Mouse (Mus musculus): ENCODE results near the gene Nrbp1. TPM values are rescaled to one million over a fixed set of nuclear protein-coding genes. Genes with fewer than 3 reads are reported as not detected.

The Nrbp1 gene
- total RNA-seq, 2 experiments from 2014 or later: 81.6 to 84.8 TPM

DNA sequence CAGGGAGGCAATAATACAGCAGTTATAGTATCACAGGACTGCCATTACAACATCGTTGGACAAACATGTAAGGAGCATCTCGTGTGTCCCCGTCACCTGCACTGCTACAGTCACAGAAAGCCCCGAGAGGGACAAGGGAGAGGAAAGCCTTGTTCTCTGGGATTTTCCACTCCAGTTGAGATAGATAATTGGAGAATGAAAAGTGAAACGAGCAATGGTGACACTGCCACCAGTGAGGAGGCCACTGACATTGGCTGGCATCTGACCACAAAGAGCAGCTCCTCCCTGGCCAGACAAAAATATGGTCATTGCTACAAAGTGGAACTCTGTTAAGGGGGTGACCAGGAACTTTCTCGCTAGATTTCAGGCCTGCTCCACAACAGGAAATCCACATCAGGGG, 27.0 kb downstream of the Nrbp1 start:
- DNase-seq: no peak

DNA sequence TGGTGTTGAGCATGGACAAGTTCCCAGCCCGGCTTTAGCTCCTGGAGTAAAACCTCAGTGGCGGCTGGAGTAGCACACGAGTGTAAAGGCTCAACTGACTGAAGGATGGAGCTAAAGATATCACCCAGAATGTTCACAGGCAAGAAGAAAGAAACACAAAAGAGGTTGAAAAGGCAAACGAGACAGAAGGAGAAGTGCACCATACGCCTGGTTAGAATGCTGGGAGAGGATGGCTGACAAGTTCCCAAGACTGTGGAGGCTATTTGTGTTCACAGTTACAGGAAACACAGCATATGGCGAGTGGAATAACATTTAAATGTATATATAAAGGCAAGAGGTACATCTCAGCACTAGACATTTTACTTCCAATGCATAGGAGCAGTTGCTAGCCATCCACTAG, 32.4 kb downstream of the Nrbp1 start:
- DNase-seq: no peak

DNA sequence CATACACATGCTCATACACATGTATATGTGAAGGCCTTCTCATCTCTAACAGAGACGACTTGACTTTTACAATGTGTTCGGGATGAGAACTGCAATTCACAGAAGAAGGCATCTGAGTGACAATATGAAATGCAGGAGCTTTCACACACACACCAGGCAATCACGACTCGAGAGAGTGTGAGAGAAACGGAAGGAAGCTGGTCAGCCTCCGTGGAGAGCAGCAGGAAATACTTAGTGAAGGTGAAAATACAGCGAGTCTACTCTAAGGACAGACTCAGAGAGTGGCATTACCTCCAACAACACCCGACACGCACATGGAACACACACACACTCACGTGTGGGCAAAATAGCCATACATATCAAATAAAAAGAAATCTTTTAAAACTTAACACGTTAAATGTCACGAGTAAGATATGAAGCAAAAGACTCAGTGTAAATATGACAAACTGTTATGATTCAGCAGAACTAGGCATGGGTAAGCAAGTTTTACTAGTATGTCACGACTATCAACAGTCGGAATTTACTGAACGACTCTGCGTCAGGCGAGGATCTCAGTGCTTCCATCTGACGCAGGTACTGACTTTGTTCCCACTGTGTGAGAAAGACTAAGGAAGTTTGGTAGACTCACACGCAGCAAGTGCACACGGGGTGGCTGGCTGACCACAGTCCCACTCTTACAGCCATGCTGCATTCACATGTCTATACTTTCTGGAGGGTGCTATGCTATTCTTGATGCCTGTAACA, 38.8 kb downstream of the Nrbp1 start:
- DNase-seq: no peak

DNA sequence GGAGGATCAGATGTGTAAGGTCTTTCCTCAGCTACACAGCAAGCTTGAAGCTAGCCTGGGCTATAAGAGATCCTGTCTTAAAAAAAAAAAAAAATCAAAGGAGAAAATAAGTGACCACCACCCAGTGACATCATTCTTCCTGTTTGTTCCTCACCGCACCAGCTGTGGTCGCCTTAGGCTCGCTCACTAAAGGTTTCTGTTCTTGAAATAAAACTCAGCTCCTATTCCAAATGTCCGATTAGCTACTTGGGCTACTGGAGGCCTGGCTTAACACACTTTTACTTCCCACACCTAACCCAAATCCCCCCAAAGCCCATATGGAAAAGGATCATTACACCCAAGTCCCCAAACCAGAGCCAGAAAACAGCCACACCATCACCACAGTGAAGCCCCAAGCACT, 47.6 kb downstream of the Nrbp1 start:
- no peak for DNase-seq

DNA sequence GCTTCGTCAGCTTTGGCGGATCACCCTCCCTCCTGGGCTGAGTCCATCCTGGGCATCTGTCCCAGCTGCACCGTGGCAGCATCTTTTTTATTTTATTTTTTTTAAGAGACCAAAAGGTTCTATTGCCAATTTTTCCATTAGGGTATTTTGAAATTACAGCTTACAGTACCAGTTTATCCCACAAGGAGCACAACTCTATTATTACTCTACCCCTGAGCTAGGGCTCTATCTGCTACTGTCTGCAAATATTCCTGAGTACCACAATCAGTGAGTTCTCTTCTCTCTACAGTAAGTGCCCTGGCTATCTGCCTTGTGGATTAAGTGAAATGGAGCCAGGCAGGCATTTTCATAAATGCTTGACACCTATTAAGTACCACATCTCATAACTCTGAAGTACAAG, 48.0 kb downstream of the Nrbp1 start:
- no peak for DNase-seq

DNA sequence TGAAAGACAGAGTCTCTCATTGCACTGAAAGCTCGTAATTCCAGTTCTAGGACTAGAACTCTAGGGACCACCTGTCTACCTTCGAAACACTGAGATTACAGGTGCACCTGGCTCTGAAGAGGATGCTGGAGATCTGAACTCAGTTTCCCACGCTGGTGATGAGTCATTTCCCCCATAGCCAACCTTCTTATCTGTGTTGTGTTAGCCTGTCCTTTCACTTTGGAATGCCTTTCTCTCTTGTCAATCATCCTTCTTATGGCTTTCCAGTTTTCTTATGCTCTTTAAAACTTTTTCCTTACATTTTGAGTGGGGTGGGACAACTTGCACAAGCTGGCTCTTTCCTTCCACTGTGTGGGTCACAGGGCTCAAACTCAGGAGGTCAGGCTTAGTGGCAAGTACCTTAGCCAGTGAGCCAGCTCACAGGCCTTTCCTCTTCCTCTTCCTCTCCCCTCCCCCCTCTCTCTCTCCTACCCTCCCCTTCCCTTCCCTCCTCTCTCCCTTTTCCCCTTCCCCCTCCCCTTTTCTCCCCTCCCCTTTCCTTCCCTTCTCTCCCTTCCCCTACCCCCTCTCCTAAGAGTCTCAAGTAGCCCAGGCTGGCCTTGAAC, 49.1 kb downstream of the Nrbp1 start:
- DNase-seq: no peak

DNA sequence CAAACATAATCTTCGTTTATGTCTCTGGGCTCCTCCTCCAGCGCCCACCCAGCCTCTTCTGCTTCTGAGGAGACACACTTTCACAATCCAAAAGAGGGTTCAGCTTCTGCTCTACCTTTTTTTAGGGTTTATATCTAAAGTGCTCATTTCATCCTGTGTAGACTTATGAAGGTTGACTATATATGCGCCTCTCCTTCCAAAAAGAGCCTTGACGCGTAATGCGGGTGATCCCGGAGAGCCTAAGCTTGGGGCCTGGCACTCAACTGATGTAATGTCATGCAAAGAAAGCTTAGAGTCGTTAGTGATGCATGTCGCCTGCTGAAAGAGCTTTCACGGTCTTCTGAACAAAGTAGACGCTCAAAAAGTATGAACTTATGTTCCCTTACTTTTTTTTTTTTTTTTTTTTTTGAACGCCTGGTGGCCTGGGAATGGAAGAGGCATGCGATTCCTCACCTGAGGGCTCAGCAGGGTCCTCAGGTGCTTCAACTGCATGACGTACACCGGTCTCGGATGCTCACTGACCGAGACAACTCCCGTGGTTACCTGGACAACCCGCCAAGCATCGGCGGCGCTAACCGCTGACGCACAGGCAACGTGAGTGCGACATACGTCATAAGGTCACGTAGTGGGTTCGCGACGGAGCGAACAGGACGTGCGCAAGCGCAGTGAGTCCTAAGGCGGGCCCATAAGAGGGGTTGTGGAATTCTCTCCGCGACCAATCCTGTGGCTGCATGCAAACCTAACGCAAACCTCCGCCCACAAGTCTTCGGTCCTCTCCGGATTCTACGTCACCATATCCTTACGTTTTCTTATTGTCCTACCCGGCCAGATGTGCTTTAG, 50.1 kb downstream of the Nrbp1 start, which contains the start of gene Ift172:
Ift172 (minus strand) TSS at position 596 of the 840 bp plus-strand sequence.
- DNase-seq: peak; percentile 95

DNA sequence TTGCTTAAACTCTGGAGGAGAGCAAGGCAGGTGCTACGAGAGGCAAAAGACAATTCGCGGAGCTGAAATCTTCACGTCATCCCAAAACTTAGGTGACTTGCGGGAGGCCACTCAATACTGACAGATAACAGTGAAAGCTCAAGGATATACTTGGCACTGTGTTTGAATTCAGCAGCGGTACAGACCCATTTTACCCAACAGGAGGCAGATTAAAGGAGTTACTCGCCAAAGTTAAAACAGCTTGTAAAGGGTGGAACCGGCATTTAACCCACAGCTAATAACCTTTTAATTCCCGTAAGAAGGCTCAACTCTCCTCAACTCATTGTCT, 50.7 kb downstream of the Nrbp1 start:
- no peak for DNase-seq

DNA sequence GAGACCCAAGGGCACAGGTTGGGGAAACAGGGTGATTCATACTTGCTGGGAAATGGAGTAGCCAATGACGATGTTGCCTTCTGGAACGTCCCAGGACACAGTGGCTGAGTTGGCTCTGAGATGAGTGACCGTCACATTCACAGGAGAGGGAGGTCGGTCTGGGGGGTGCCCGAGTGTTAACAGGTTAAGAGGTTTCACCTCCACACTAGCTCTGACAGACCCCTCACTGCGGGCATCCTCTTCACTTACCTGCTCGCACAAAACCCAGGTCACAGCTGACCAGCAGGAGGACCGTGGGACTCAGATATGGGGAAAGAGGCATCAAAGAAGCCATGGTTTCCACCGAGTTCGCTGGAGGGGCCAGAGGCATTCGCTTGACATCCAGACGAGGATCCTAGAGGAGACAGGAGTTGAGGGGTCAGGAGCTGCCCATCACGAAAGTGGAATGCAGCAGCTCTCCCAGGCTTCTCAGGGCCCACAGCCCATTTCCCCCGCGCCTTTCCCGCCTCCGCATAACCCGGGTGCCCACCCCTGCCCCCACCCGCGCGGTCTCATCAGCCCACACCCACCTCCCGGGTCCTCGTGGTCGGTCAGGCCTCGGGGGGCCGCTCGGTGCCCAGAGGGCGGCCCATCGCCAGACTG, 54.4 kb downstream of the Nrbp1 start:
- DNase-seq: no peak

DNA sequence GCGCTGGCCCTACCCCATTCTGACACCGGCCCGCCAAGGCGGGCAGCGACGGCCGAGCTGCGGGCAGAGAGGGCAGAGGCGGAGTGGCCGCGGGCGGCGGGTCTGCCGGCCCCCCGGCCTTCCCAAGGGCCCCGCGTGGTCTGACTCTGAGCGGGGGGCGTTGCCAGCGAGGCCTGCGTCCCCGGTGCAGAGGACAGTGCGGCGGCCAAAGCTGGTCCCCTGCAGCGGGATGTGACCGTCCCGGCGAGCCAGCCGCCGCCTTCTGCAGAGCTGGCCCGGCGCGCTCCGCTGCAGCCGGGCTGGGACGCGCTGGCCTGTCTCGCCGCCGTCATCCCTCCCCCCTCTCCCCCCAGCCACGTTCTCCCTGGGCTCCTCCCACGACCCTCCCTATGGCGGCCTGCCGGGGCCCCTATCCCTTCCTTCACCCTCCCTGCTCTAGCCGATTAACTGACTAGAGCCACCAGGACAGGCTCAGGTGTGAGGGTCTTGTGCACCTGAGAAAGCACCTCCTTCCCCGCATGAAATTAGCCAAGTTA, 55.0 kb downstream of the Nrbp1 start, which contains the start of gene Fndc4:
Fndc4 (minus strand) TSS at position 475 of the 536 bp plus-strand sequence.
- DNase-seq: peak; percentile 63 to 66

DNA sequence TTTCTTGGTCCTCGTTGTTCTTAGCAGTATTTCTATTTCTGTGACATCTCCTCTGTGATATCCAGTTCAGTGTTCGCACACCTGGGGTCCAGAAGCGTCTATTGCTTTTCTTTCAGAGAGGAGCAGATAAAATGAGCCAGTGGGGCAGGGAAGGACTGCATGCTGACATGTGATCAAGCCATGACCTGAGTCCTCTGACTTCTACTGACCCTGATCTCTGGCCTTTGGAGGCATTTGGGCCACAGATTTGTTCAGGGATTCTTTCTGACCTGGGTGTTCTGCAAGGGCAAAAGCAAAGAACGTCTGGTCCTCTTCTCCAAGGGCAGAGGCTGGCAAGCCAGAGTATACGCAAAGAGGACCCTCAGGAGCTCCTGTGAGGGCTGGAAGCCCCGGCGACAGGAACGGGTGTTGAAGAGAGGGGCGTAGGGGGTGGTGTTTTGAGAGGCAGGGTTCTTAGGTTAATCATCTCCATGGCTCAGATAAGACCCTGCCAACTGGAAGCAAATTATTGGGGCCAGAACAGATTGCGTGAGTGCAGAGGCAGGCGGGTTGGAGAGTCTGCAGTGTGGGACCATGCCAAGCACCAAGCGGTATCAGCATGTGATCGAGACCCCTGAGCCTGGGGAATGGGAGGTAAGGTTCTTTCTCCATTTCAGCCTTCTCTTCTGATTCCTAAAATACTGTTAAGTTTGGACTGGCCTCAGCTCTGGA, 56.5 kb downstream of the Nrbp1 start, which contains the start of gene Gckr:
Gckr (plus strand) TSS at position 397 of the 711 bp plus-strand sequence.
- DNase-seq: no peak

DNA sequence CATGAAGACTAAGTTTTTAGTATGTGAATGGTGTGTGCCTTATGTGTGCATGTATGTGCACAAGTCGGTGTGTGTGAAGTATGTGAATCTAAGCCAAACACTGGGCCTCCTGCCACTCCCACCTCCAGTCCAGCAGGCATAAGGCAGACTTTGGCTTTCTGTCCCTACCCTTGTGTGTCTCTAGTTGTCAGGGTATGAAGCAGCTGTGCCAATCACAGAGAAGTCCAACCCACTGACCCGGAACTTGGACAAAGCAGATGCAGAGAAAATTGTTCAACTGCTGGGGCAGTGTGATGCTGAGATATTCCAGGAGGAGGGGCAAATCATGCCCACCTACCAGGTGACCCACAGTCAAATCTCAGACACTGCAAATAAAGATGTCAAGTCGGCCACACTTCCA, 57.3 kb downstream of the Nrbp1 start:
- no peak for DNase-seq

DNA sequence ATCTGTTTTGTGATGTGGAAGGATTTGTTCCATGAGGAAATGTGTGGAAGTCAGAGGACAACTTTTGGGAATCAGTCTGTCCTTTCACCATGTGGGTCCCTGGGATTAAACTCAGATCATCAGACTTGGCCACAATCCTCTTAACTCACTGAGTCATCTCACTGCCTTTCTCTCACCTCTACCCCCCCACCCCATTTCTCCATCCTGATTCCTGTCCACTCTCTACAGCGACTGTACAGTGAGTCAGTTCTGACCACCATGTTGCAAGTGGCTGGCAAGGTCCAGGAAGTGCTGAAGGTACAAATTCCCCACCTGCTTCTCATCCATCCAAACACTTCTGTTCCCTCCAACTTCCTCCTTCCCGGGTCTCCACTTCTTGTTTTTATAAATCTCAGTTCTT, 57.8 kb downstream of the Nrbp1 start:
- DNase-seq: no peak

Other genes with a start within 250 kb of the Nrbp1 start
- 10 to 100 TPM; 73.7 to 77.5 TPM for gene Atraid, start 192.6 kb upstream of the Nrbp1 start, total RNA-seq (2021)
- gene Slc5a6, start 191.9 kb upstream of the Nrbp1 start, total RNA-seq (2021): 10 to 100 TPM; 13.7 to 14.2 TPM
- gene Cad, start 186.1 kb upstream of the Nrbp1 start, total RNA-seq (2021): 10 to 100 TPM; 22.3 to 25.5 TPM
- not detected for gene Dnajc5g, start 134.6 kb upstream of the Nrbp1 start, total RNA-seq (2021)
- 10 to 100 TPM; 73.6 to 76.8 TPM for gene Slc30a3, start 132.6 kb upstream of the Nrbp1 start, total RNA-seq (2021)
- gene Trim54, start 124.2 kb upstream of the Nrbp1 start, total RNA-seq (2021): not detected
- gene Ucn, start 102.0 kb upstream of the Nrbp1 start, total RNA-seq (2021): not detected
- gene Mpv17, start 86.6 kb upstream of the Nrbp1 start, total RNA-seq (2021): 10 to 100 TPM; 61.2 to 62.2 TPM
- 1 to 10 TPM; 3.2 to 3.4 TPM for gene Gm29609, start 61.0 kb upstream of the Nrbp1 start, total RNA-seq (2021)
- gene Gtf3c2, start 60.7 kb upstream of the Nrbp1 start, total RNA-seq (2021): 10 to 100 TPM; 58.5 to 66.8 TPM
- gene Snx17, start 47.6 kb upstream of the Nrbp1 start, total RNA-seq (2021): 10 to 100 TPM; 77.0 to 83.7 TPM
- 10 to 100 TPM; 38.7 to 46.9 TPM for gene Eif2b4, start 47.4 kb upstream of the Nrbp1 start, total RNA-seq (2021)
- 10 to 100 TPM; 29.2 to 30.4 TPM for gene Zfp513, start 38.6 kb upstream of the Nrbp1 start, total RNA-seq (2021)
- gene Ppm1g, start 20.2 kb upstream of the Nrbp1 start, total RNA-seq (2021): 10 to 100 TPM; 74.4 to 75.3 TPM
- gene Gm9970, start 368 bp downstream of the Nrbp1 start, total RNA-seq (2021): not detected
- 1 to 10 TPM; 3.0 to 3.7 TPM for gene Krtcap3, start 10.8 kb downstream of the Nrbp1 start, total RNA-seq (2021)
- gene Ift172, start 50.3 kb downstream of the Nrbp1 start, total RNA-seq (2021): 10 to 100 TPM; 69.1 to 93.8 TPM
- 100 to 1,000 TPM; 144 to 187 TPM for gene Fndc4, start 55.2 kb downstream of the Nrbp1 start, total RNA-seq (2021)
- under 1 TPM in 1 of 2 experiments, not detected in 1; 0.10 TPM for gene Gckr, start 56.6 kb downstream of the Nrbp1 start, total RNA-seq (2021)
- gene Zfp512, start 211.6 kb downstream of the Nrbp1 start, total RNA-seq (2021): 10 to 100 TPM; 46.2 to 47.9 TPM
- under 1 TPM in 1 of 2 experiments, not detected in 1; 0.20 TPM for gene 4930548H24Rik, start 244.9 kb downstream of the Nrbp1 start, total RNA-seq (2021)

All from layer of hippocampus, postnatal 36 days (tissue).